Mouse (Mus musculus) urinary bladder, postnatal 4 days (tissue): ENCODE results near the gene Tsr3.

Experiments
- DNase-seq, 2 experiments: peaks; one replicate each; pipeline ENCODE4 v3.0.0; 2021 to 2022; ENCODE audit warnings: low spot score in 2 of 2

The Tsr3 gene

DNA sequence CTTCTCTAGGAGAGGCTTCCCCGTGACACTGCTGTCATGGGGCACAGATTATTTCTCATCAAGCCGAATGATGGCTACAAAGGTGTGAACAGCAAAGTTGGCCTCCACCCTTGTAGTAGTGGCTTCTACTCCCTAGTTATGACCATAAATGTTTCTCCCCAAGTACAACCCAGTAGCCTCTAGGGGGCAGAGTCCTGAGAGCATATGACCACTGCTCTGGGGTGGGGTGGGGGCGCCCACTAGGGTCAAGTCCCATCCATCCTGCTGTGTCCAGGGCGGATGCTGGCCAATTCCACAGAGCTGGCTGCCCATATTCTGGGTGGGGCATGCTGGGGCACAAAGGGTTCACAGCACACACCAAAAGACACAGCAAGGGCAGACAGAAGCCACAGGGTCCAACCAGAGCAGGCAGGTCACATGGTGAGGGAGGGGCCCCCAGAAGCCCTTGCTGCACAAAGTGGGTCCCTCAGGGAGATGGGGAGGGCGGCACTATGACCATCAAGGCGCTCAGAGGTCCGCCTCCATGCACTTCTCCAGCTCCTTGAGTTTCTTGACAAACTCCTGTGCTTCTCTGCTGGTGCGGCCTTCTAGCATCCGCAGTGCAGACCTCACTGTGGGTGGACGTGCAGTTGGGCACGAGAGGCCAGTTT, 3.3 kb downstream of the Tsr3 start:
- no peak for DNase-seq

DNA sequence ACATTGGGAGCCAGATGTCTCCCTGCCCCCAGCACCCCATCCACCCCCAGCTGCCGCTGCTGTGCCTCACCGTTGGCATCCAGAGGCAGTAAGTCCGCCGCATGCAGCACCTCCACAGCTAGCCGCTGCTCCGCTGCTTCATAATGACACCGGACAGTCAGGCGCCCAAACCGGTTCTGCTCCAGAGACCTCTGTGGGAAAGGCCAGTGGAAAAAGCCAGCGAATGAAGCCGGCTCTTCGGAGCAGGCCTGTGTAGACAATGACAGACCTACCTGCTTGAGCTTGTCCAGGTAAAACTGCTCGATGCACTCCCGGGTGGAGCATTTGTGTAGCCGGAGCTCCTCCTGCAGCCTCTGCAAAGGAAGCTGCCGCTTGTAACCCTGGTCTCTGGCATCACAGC, 4.3 kb downstream of the Tsr3 start:
- peak in 1 of 2 experiments; percentile 47 for DNase-seq

DNA sequence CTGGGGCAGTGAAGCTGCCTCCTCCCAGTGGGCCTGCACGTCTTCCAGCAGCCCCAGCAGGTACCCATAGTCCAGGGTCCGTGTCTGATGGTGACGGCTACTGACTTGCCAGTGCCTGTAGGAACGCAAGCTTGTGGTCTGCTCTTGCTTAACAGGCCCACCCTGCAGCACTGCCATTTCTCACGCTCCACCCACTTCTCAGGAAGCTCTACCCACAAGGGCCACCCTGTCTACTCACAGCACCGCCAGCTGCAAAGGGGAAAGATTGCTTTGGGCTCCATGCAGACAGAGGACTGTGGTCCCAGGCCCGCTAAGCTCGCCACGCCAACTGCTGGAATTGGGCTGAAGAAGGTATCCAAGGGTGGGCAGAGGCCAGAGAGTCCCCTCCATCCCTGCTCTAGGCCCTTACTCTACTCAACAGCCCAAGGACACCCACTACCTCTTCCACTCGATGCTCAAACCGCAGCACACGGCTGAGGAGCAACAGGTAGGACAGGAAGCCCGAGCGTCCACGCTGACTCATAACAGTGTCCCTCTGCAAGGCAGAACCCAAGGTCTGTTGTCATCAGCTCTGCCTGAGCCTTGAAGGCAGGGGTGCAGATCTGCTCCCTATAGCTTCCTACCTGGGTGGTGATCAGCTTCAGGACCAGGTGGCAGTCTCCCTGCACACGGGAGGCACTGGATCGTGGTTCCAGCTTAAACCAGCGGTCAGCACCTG, 8.2 kb downstream of the Tsr3 start:
- no peak for DNase-seq

GRCm38 (mm10) chr17:25250181-25250835, 10.3 kb downstream of the Tsr3 start:
- no peak for DNase-seq

DNA sequence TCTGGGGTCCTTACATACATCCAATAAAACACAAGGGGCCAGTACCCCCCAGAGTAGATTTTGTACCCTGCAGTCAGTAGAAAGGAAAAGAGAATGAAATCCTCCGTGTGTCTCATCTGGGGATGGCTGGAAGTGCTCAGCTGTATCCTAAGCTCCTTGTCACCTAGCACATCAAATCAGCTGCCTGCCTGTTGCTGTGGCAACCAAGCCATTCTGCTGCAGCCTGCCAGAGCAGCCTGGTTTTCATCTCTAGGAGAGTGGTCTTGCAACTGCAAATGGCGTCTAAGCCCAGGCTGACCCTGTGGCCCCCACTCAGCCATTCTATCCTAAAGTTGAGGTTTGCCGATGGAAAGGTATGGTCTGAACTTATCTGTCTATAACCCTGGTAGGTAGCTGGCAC, 12.7 kb downstream of the Tsr3 start:
- DNase-seq: no peak

- DNase-seq: no peak
Observed at GRCm38 (mm10) chr17:25253760-25254159, 13.8 kb downstream of the Tsr3 start.

- no peak for DNase-seq
Observed at GRCm38 (mm10) chr17:25255110-25255509, 15.1 kb downstream of the Tsr3 start.

GRCm38 (mm10) chr17:25256140-25256754, 16.3 kb downstream of the Tsr3 start, which contains the start of gene Baiap3:
Gene Baiap3 (minus strand): TSS chr17:25256364.
- DNase-seq: no peak

DNA sequence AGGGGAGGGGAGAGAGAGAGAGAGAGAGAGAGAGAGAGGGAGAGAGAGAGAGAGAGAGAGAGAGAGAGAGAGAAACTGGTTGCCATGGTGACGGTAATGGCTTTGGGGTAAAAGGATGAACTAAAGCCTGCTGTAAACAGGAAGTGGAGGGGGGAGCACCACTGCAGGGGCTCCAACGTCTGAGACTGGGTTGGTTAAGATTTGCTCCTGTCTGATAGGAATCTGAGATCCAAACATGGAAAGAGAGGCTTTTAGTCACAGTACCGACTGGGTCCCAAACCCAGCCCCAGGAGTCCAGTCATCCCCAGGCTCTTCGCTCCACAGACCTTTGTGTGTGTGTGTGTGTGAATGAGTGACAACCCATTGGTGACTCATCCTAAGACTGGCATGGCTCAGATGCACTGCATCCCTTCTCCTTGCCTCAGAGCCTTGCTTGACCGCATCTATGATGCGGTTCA, 17.9 kb downstream of the Tsr3 start:
- DNase-seq: no peak

GRCm38 (mm10) chr17:25264453-25264852, 24.5 kb downstream of the Tsr3 start:
- DNase-seq: no peak

DNA sequence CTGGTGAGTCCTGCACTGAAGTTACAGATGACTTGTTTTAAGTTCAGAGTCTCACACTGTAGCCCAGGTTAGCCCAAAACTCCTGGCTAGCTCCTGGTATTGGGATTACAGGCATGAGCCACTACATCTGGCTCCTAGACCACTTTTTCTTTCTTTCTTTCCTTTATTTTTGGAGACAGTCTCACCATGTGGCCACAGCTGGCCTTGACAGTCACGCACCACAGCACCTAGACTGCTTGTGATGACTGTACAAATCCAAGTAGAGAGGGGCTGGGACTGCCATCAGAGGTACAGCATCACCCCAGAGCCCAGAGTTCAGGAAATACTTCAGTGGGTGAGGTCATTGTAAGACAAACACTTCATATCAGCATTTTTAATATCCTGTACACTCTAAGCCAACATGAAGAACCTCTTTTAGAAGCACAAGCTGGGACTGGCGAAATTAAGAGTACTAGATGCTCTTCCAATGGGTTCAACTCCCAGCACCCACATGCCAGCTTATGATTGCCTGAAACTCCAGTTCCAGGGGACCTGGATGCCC, 30.9 kb downstream of the Tsr3 start:
- DNase-seq: no peak

DNA sequence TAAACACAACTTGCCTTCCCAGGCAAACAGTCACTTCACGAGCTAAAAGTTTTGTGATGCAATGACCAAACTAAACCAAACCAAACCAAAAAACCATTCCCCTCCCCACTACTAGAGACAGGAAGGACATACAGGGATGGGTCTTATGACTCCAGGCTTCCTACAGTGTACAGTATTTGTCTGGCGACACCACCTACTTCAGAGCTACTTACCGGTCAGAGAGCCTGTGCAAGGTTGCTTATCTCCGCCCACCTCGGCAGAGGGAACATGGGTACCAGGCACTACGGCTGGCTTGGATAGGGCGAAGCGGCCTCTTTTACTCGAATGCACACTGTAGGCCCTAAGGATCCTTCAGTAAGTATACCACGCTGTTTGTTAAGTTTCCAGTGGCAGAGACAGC, 32.4 kb downstream of the Tsr3 start:
- no peak for DNase-seq

GRCm38 (mm10) chr17:25272951-25273705, 33.2 kb downstream of the Tsr3 start:
- peak in 1 of 2 experiments; percentile 80 for DNase-seq

DNA sequence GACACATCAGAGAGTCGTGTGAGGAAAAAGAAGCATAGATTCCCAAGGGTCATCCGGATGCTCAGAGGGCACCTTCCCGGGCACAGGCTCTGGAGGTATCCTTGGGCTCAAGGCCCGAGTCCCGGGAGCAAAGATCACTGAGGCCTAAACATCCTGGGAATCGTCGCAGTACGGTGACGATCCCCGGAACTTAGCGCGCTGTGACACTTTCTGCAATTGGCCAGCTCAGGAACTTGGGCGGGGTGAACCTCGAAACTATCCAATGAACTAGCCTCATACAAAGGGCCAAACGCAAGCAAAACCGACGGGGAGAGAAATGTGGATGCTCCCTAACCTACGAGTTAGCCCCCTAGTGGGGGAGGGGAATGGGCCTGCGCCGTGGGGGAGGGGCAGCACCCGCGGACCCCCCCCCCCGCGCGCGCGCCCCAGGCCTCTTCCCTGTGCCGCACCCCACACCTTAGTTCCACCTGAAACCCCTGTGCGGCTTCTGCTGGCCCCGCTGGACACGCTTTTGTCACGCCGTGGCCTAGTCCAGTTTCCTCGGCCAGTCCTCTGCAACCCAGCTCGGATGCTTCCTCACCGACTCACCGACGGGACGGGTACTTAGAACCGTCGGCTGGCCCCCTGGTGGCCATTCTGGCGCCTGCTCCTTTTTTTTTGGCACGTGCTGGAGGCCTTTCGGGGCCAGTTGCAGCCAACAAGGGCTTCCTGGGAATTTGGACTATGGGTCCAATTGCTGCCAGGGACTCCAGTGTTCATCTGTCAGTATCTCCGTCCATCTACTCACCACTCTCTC, 33.9 kb downstream of the Tsr3 start:
- peak; percentile 92 to 97 for DNase-seq

DNA sequence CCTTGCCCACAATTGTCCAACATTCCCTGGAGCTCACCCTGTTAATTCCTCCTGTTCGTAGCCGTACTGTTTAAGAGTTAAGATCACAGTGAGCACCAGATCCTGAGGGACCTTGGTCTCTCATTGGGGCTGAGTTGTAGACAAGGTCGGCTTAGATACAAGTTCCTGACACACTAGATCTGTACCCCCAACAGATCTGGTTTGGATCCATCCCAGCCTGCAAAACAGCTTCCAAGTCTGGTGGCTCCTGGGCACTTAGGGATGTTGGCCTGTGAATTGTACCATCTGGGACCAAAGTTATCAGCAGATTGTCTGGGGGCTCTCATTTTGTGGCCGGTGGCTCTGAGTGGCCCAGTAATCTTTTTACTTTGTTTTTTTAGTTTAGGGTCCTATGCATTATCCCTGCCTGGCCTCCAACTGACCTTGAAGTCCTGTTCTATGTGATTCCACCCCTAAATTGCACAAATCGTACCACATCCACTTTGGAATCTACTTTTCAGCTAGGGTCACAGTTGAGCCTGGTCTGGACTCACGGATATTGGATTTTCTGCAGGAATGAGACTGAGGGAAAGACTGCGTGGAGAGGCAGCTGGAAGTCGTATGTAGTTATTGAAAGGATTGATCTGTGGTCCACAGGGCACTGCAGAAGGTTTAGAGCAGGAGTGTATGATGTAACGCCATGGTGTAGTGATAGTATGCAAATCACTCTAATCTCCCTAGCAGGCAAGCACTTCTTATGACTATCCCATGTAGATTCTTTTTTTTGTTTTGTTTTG, 34.8 kb downstream of the Tsr3 start, which contains the start of gene Ube2i:
TSS of gene Ube2i (minus strand) at position 52 of the 776 bp plus-strand sequence.
- DNase-seq: no peak

DNA sequence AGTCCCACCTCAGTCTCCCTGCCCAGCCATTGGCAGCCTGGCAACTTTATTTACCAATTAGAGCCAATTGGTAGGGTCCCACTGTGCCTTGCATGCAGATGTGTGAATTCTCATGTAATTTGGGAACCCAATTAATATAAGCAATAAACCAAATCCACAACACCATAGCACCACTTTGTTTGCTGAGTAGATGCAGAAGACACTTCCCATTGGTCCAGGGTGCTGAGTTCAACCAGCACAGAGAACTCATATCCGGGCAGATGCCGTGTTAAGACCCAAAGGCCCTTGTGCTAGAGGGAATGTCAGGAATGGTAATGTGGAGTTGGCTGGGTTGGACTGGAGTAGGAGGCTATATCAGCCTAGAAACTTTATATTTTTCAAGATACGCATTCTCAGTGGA, 35.9 kb downstream of the Tsr3 start:
- no peak for DNase-seq

DNA sequence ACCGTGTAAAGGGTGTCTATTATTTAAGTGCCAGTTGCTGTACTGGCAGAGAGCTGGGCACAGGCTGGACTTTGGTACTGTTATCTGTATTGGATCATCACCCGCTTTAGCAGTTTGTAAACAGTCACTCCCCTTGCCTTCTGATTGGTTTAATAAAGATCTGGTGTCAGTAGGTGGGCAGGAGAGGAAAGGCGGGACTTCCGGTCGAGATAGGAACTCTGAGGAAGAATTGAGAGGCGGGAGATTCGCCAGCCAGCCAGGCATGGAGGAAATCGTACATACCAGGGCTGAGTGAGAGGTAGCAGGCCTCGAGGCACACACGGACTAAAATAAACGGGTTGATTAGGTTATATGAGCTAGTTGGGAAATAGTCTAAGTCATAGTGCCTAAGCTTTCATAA, 42.2 kb downstream of the Tsr3 start:
- DNase-seq: no peak

- peak in 1 of 2 experiments; percentile 37 for DNase-seq
Observed at GRCm38 (mm10) chr17:25285033-25285432, 45.1 kb downstream of the Tsr3 start.

- no peak for DNase-seq
Observed at GRCm38 (mm10) chr17:25288842-25289241, 48.9 kb downstream of the Tsr3 start.

DNA sequence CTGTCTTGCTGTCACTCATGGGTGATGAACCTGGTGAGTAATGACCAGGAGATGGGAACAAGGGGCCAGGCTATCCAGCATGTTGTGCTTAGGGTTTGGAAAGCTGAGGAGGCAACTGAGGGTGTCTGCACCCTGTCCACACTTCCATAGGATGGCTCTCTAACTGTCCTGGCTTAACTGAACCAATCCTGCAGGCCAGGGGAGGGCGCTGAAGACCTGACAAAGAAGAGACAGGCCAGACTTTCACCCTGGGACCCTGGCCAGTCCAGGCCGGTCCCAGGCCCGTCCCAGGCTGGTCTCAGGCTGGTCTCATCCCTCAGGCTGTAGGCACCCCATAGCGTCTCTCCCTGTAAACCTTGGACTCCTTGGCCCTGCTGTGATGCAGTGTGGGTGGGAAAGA, 50.4 kb downstream of the Tsr3 start:
- no peak for DNase-seq
